Mouse (Mus musculus): ENCODE results near the gene Lama2. TPM values are rescaled to one million over a fixed set of nuclear protein-coding genes. Genes with fewer than 3 reads are reported as not detected.
"Not testable (repeated sequence)": the region's sequence is repeated elsewhere in the genome, so short reads cannot be mapped to it uniquely, and the experiment has no call there.

The Lama2 gene
- total RNA-seq, 2 experiments from 2014 or later = 12.3 to 12.8 TPM

DNA sequence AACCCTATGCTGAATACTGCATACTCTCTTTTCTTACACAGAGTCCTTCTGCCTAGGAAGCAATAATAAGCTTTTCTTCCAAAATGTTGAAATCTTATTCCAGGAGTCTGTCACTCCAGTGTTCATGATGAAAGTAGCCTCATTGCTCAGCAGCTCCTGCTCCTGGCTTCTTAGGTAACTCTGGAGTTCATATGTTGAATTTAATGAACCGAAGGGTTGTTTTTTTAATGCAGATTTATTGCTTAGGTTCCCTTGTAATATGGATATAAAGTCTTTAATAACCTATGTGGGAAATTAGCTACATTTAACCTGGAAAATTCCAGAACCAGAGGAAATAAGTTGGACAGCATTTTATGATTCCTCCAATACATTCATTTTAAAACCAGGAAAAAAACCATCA, 636.0 kb downstream of the Lama2 start:
- no peak for DNase-seq (ENCODE audit: extremely low spot score in 1 of 2, low spot score in 2 of 2)
- intact Hi-C loops (cut with DNase I) = no loop called here

GRCm38 (mm10) chr10:26982621-26983020, 636.9 kb downstream of the Lama2 start:
- intact Hi-C loops (cut with DNase I) = no loop called here
- DNase-seq (ENCODE audit: extremely low spot score in 1 of 2, low spot score in 2 of 2) = no peak

GRCm38 (mm10) chr10:26975372-26975771, 644.2 kb downstream of the Lama2 start:
- DNase-seq (ENCODE audit: extremely low spot score in 1 of 2, low spot score in 2 of 2) = no peak
- intact Hi-C loops (cut with DNase I) = no loop called here

DNA sequence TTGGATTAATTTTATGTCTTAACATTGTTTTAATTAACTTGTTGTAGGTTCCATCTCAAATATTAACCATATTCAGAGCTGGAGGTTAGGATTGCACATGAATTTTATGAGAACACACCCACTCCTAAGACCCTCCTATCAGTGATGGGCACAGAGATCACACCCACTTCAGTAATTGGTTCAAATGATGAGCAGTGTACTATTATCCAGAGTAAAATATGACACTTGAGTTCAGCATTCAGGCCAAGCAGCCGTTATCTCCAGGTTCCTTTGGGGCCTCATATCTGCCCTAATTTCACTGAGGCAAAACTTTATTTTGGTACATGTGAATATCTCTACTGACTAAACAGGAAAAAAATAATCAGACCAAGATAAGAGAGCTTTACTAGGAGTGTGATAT, 645.3 kb downstream of the Lama2 start:
- intact Hi-C loops (cut with DNase I) = no loop called here
- DNase-seq (ENCODE audit: extremely low spot score in 1 of 2, low spot score in 2 of 2) = no peak

DNA sequence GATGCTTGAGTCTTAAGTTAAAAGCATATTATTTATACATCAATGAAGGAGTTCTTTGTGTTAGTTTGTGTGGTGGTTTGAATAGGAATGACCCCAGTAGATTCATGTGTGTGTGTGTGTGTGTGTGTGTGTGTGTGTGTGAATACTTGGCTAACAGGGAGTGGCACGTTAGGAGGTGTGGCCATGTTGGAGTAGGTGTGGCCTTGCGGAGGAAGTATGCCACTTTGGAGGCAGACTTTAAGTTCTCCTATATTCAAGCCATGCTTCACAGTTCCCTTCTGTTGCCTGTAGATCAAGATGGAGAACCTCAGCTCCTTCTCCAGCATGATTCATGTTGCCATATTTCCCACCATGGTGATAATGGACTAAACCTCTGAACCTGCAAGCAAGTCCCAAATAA, 646.0 kb downstream of the Lama2 start:
- intact Hi-C loops (cut with DNase I) = no loop called here

DNA sequence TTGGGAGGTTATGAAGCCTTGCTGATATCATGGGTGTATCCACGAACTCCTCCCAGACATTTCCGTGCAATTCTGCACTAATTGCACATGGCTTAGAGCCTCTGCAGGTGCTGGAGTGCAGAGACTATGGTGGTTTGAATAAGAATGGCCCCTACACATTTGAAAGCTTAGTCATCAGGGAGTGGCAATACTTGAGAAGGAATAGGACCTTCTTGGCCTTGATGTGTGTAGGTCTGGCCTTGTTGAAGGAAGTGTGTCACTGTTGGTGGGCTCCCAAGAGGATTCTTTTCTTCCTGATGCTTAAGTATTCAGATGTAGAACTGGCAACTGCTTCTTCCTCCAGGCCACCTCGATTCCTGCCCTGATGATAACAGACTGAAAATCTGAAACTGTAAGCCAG, 661.0 kb downstream of the Lama2 start:
- intact Hi-C loops (cut with DNase I) = no loop called here
- no peak for DNase-seq (ENCODE audit: extremely low spot score in 1 of 2, low spot score in 2 of 2)

More for the DNA sequence above, 646.0 kb downstream of the Lama2 start:
- DNase-seq (ENCODE audit: extremely low spot score in 1 of 2, low spot score in 2 of 2) = no peak

DNA sequence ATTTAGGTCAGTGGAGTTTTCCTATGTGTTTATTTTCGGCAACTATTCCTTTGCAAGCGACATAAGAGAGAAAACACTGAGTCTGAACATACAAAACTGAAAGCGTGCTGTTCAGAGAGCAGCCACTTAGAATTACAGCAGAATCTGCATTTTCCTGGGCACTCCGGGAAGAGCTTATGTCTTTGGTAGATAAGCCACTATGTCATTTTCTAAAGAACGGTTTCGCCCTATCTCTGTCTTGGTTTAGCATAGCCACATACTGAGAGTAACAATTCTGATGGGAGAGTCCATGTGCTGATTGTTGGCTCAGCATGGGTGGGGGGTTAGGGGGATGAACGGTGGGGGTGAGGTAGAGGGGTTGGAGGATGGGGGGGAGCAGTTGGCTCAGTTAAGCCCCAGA, 669.1 kb downstream of the Lama2 start:
- no peak for DNase-seq (ENCODE audit: extremely low spot score in 1 of 2, low spot score in 2 of 2)
- intact Hi-C loops (cut with DNase I) = no loop called here

- no peak for DNase-seq (ENCODE audit: extremely low spot score in 1 of 2, low spot score in 2 of 2)
- intact Hi-C loops (cut with DNase I) = no loop called here
Observed at GRCm38 (mm10) chr10:26949667-26950066, 669.9 kb downstream of the Lama2 start.

DNA sequence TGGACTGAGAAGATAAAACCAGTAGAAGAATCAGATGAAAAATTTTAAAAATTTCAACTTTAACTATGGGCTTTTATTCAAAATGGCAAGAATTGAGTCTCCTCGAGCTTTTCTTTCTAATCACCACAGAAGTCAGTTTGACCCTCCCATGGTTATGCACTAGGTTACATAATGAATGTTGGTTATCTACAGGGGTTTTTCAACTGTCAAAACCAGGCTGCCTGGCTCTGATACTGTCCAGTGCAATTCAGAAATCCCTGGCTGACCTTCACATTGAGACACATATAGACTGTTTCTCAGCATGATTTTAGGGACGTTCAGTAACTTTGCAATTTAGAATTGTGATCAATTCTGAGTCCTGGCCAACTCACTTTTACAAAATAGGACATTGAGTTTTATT, 671.2 kb downstream of the Lama2 start:
- intact Hi-C loops (cut with DNase I) = no loop called here
- no peak for DNase-seq (ENCODE audit: extremely low spot score in 1 of 2, low spot score in 2 of 2)

DNA sequence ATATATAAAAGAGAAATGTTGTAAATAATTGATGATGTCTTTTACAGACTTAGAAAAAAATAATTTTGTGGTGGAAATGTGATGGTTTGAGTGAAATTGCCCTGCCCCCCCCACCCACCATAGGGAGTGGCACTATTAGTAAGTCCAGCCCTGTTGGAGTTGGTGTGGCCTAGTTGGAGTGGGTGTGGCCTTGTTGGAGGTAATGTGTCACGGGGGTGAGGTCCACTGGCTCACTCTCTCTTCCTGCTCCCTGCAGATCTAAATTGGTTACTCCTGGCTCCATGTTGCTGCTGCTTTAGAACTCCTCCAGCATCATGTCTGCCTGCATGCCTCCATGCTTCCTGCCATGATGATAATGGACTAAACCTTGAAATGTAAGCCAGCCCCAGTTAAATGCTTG, 680.0 kb downstream of the Lama2 start:
- intact Hi-C loops (cut with DNase I) = no loop called here
- DNase-seq (ENCODE audit: extremely low spot score in 1 of 2, low spot score in 2 of 2) = no peak

GRCm38 (mm10) chr10:26938464-26938863, 681.1 kb downstream of the Lama2 start:
- intact Hi-C loops (cut with DNase I); DNase-seq (ENCODE audit: extremely low spot score in 1 of 2, low spot score in 2 of 2): not testable (repeated sequence)

- not testable (repeated sequence) for DNase-seq (ENCODE audit: extremely low spot score in 1 of 2, low spot score in 2 of 2)
Observed at GRCm38 (mm10) chr10:26936056-26936455, 683.5 kb downstream of the Lama2 start.

More at GRCm38 (mm10) chr10:26936056-26936455, 683.5 kb downstream of the Lama2 start:
- intact Hi-C loops (cut with DNase I) = not testable (repeated sequence)
